Mouse (Mus musculus) embryonic facial prominence, embryonic 13.5 days (tissue): ENCODE measurements around the gene Rgs12. TPM values are rescaled to one million over a fixed set of nuclear protein-coding genes. Genes with fewer than 3 reads are reported as not detected.

Source experiments
- ATAC-seq: fragments of 200-750 bp; cut with Nextera tagmentation; 2 replicates; pipeline ENCODE4 v1.8.0; 2017; ENCODE audit warnings: low read depth; ENCODE audit not compliant: insufficient number of reproducible peaks, insufficient read depth, low FRiP score, low TSS enrichment
- H3K27ac ChIP-seq: fragments of 300-500 bp; sonication (generic); 2 replicates; pipeline ENCODE4 v1.5.1; 2015; ENCODE audit warnings: moderate library complexity, mild to moderate bottlenecking, inconsistent platforms
- H3K27me3 ChIP-seq: fragments of 300-500 bp; sonication (generic); 2 replicates; pipeline ENCODE4 v1.6.1; 2015; ENCODE audit warnings: mild to moderate bottlenecking, inconsistent platforms
- H3K36me3 ChIP-seq: fragments of 300-500 bp; sonication (generic); 2 replicates; pipeline ENCODE4 v1.6.1; 2015; ENCODE audit warnings: mild to moderate bottlenecking, inconsistent platforms
- H3K4me1 ChIP-seq: fragments of 300-500 bp; sonication (generic); 2 replicates; pipeline ENCODE4 v1.6.1; 2015; ENCODE audit warnings: inconsistent platforms
- H3K4me2 ChIP-seq: fragments of 300-500 bp; sonication (generic); 2 replicates; pipeline ENCODE4 v1.6.1; 2015; ENCODE audit warnings: moderate library complexity, mild to moderate bottlenecking, inconsistent platforms
- H3K4me3 ChIP-seq: fragments of 300-500 bp; sonication (generic); 2 replicates; pipeline ENCODE4 v1.5.1; 2015; ENCODE audit warnings: mild to moderate bottlenecking, inconsistent platforms
- H3K9ac ChIP-seq: fragments of 300-500 bp; sonication (generic); 2 replicates; pipeline ENCODE4 v1.6.1; 2015; ENCODE audit warnings: mild to moderate bottlenecking, inconsistent platforms
- H3K9me3 ChIP-seq: fragments of 300-500 bp; sonication (generic); 2 replicates; pipeline ENCODE4 v1.6.1; 2016; ENCODE audit warnings: inconsistent platforms
- WGBS: fragments of 180-500 bp; shearing (Covaris S2); methylation state at CpG from one replicate; pipeline ENCODE4 v1.1.7; 2015; ENCODE audit warnings: mixed read lengths; 5-methylcytosine and 5-hydroxymethylcytosine counted together
- polyA plus RNA-seq: library from polyadenylated mRNA; unstranded; fragments of >200 nt; fragmentation: Nextera tagmentation; extraction: Ambion mirVana; gene quantifications from 2 replicates; pipeline ENCODE4 v1.2.1, GENCODE M21; 2015

Gene Rgs12
- polyA plus RNA-seq, 1 experiment from 2014 or later: 50.7 TPM

GRCm38 (mm10) chr5:34960021-34960420, 10.8 kb downstream of the Rgs12 start:
- no peak for ATAC-seq
- Histone ChIP-seq H3K4me3 (no peak overlapping the region), H3K36me3 (peaks cover 12% of the 10 kb centered on the region), H3K9ac (no peak overlapping the region), H3K4me1 (peaks cover 59% of the 10 kb centered on the region), H3K9me3 (no peaks in the 10 kb centered on the region), H3K27me3 (no peaks in the 10 kb centered on the region), H3K27ac (peak overlapping the region; percentile 33; the same call in 1 of the 2 replicates), H3K4me2 (no peak overlapping the region)
- WGBS: 81% methylated on average over 1 of the region's 1 CpGs

GRCm38 (mm10) chr5:34965531-34965930, 16.3 kb downstream of the Rgs12 start:
- no peak overlapping the region for H3K9ac ChIP-seq
- no peaks in the 10 kb centered on the region for H3K9me3 ChIP-seq
- H3K4me1 ChIP-seq: peaks cover 7% of the 10 kb centered on the region; the same call in 1 of the 2 replicates
- ATAC-seq: no peak
- H3K27ac ChIP-seq: no peak overlapping the region
- H3K4me3 ChIP-seq: no peak overlapping the region
- 95% methylated on average over 12 of the region's 12 CpGs for WGBS
- H3K4me2 ChIP-seq: no peak overlapping the region
- peaks cover 52% of the 10 kb centered on the region for H3K36me3 ChIP-seq
- H3K27me3 ChIP-seq: no peaks in the 10 kb centered on the region

GRCm38 (mm10) chr5:34968386-34968785, 19.1 kb downstream of the Rgs12 start:
- 89% methylated on average over 5 of the region's 5 CpGs for WGBS
- H3K27ac ChIP-seq: no peak overlapping the region
- no peaks in the 10 kb centered on the region for H3K4me1 ChIP-seq
- H3K9ac ChIP-seq: no peak overlapping the region
- H3K27me3 ChIP-seq: no peaks in the 10 kb centered on the region
- no peaks in the 10 kb centered on the region for H3K9me3 ChIP-seq
- ATAC-seq: no peak
- H3K4me3 ChIP-seq: no peak overlapping the region
- H3K36me3 ChIP-seq: peaks cover 70% of the 10 kb centered on the region
- no peak overlapping the region for H3K4me2 ChIP-seq

GRCm38 (mm10) chr5:34972471-34972870, 23.2 kb downstream of the Rgs12 start:
- no peak overlapping the region for H3K4me2 ChIP-seq
- no peak overlapping the region for H3K4me3 ChIP-seq
- H3K4me1 ChIP-seq: 0 out of 2 replicates have a peak, but pooled peaks cover 3% of the 10 kb centered on the region
- H3K27me3 ChIP-seq: no peaks in the 10 kb centered on the region
- H3K9me3 ChIP-seq: no peaks in the 10 kb centered on the region
- no peak overlapping the region for H3K27ac ChIP-seq
- H3K36me3 ChIP-seq: peaks cover 71% of the 10 kb centered on the region
- H3K9ac ChIP-seq: no peak overlapping the region
- WGBS: 83% methylated on average over 3 of the region's 3 CpGs
- no peak for ATAC-seq

- Histone ChIP-seq H3K4me2 (no peak overlapping the region), H3K4me3 (no peak overlapping the region), H3K27me3 (no peaks in the 10 kb centered on the region), H3K27ac (no peak overlapping the region), H3K36me3 (peaks cover 68% of the 10 kb centered on the region), H3K9ac (no peak overlapping the region), H3K9me3 (no peaks in the 10 kb centered on the region), H3K4me1 (0 out of 2 replicates have a peak, but pooled peaks cover 3% of the 10 kb centered on the region)
- ATAC-seq: no peak
- 77% methylated on average over 8 of the region's 8 CpGs for WGBS
Observed at GRCm38 (mm10) chr5:34973560-34974317, 24.5 kb downstream of the Rgs12 start.

GRCm38 (mm10) chr5:34974773-34975443, 25.7 kb downstream of the Rgs12 start:
- Histone ChIP-seq H3K4me2 (no peak overlapping the region), H3K9me3 (no peaks in the 10 kb centered on the region), H3K27ac (no peak overlapping the region), H3K9ac (no peak overlapping the region), H3K4me3 (no peak overlapping the region), H3K36me3 (peaks cover 65% of the 10 kb centered on the region), H3K27me3 (no peaks in the 10 kb centered on the region), H3K4me1 (peaks cover 7% of the 10 kb centered on the region; the same call in 1 of the 2 replicates)
- no peak for ATAC-seq
- 87% methylated on average over 11 of the region's 11 CpGs for WGBS

- WGBS: 90% methylated on average over 9 of the region's 9 CpGs
- H3K4me3 ChIP-seq: no peak overlapping the region
- H3K36me3 ChIP-seq: peaks cover 58% of the 10 kb centered on the region
- no peak overlapping the region for H3K9ac ChIP-seq
- no peak for ATAC-seq
- no peaks in the 10 kb centered on the region for H3K27me3 ChIP-seq
- peaks cover 14% of the 10 kb centered on the region for H3K4me1 ChIP-seq
- H3K9me3 ChIP-seq: no peaks in the 10 kb centered on the region
- H3K4me2 ChIP-seq: no peak overlapping the region
- H3K27ac ChIP-seq: no peak overlapping the region
Observed at GRCm38 (mm10) chr5:34976540-34977292, 27.5 kb downstream of the Rgs12 start.

- H3K9me3 ChIP-seq: no peaks in the 10 kb centered on the region
- no peaks in the 10 kb centered on the region for H3K27me3 ChIP-seq
- no peak overlapping the region for H3K4me2 ChIP-seq
- 75% methylated on average over 6 of the region's 6 CpGs for WGBS
- no peak overlapping the region for H3K4me3 ChIP-seq
- peaks cover 12% of the 10 kb centered on the region for H3K4me1 ChIP-seq
- ATAC-seq: no peak
- no peak overlapping the region for H3K9ac ChIP-seq
- H3K36me3 ChIP-seq: peaks cover 70% of the 10 kb centered on the region
- H3K27ac ChIP-seq: no peak overlapping the region
Observed at GRCm38 (mm10) chr5:34980099-34980498, 30.9 kb downstream of the Rgs12 start.

GRCm38 (mm10) chr5:34981734-34982133, 32.5 kb downstream of the Rgs12 start:
- no peak for ATAC-seq
- H3K27me3 ChIP-seq: no peaks in the 10 kb centered on the region
- peaks cover 64% of the 10 kb centered on the region for H3K36me3 ChIP-seq
- H3K4me1 ChIP-seq: peaks cover 12% of the 10 kb centered on the region
- H3K27ac ChIP-seq: no peak overlapping the region
- no peak overlapping the region for H3K4me2 ChIP-seq
- H3K9me3 ChIP-seq: no peaks in the 10 kb centered on the region
- H3K4me3 ChIP-seq: no peak overlapping the region
- WGBS: 41% methylated on average over 3 of the region's 3 CpGs
- no peak overlapping the region for H3K9ac ChIP-seq

GRCm38 (mm10) chr5:34984933-34985332, 35.7 kb downstream of the Rgs12 start:
- H3K4me2 ChIP-seq: no peak overlapping the region
- 62% methylated on average over 2 of the region's 2 CpGs for WGBS
- H3K9me3 ChIP-seq: no peaks in the 10 kb centered on the region
- no peak overlapping the region for H3K4me3 ChIP-seq
- H3K27me3 ChIP-seq: no peaks in the 10 kb centered on the region
- H3K9ac ChIP-seq: 0 out of 2 replicates have a peak overlapping the region, but pooled peaks have one; percentile 1
- H3K27ac ChIP-seq: no peak overlapping the region
- peaks cover 36% of the 10 kb centered on the region for H3K4me1 ChIP-seq
- peaks cover 50% of the 10 kb centered on the region for H3K36me3 ChIP-seq
- ATAC-seq: no peak

- H3K9me3 ChIP-seq: no peaks in the 10 kb centered on the region
- H3K4me2 ChIP-seq: no peak overlapping the region
- H3K4me1 ChIP-seq: peaks cover 40% of the 10 kb centered on the region
- no peak overlapping the region for H3K27ac ChIP-seq
- H3K27me3 ChIP-seq: no peaks in the 10 kb centered on the region
- no peak overlapping the region for H3K9ac ChIP-seq
- no peak for ATAC-seq
- peaks cover 50% of the 10 kb centered on the region for H3K36me3 ChIP-seq
- 35% methylated on average over 2 of the region's 2 CpGs for WGBS
- H3K4me3 ChIP-seq: no peak overlapping the region
Observed at GRCm38 (mm10) chr5:34985867-34986266, 36.6 kb downstream of the Rgs12 start.
